Mouse (Mus musculus): ENCODE measurements around the gene Ces1c. TPM values are rescaled to one million over a fixed set of nuclear protein-coding genes. Genes with fewer than 3 reads are reported as not detected.

Ces1c gene
- total RNA-seq, 2 experiments from 2014 or later, result not detected

Other genes starting within 250 kb of the Ces1c start
- gene Capns2, start 229.9 kb downstream of the Ces1c start, total RNA-seq (2021), result not detected
- gene Slc6a2, start 171.2 kb downstream of the Ces1c start, total RNA-seq (2021), result under 1 TPM; 0.10 to 0.12 TPM
- gene Ces1a, start 83.1 kb downstream of the Ces1c start, total RNA-seq (2021), result not detected
- not detected for gene Ces1b, start 51.3 kb downstream of the Ces1c start, total RNA-seq (2021)
- gene Ces1d, start 66.6 kb upstream of the Ces1c start, total RNA-seq (2021), result 10 to 100 TPM; 29.5 to 57.4 TPM
- 1 to 10 TPM in 1 of 2 experiments, under 1 TPM in 1; 0.94 to 1.0 TPM for gene Ces1e, start 98.3 kb upstream of the Ces1c start, total RNA-seq (2021)
- gene Ces1f, start 148.5 kb upstream of the Ces1c start, total RNA-seq (2021), result under 1 TPM; 0.72 to 0.86 TPM
- not detected for gene Ces1g, start 206.0 kb upstream of the Ces1c start, total RNA-seq (2021)
- gene Ces1h, start 248.4 kb upstream of the Ces1c start, total RNA-seq (2021), result not detected

All from heart, postnatal 10 days (tissue).